Mouse (Mus musculus) sigmoid colon, adult 10 weeks (tissue): ENCODE results near the gene Olfr365. TPM values are rescaled to one million over a fixed set of nuclear protein-coding genes. Genes with fewer than 3 reads are reported as not detected.

Experiments used
- polyA plus RNA-seq: library from polyadenylated mRNA; stranded (reverse); fragments of 350-450 nt; fragmentation: Illumina TruSeq; extraction: RNeasy Lipid Tissue Mini Kit (QIAGEN cat#74804); gene quantifications from one replicate; pipeline ENCODE4 v1.2.3, GENCODE M21; 2014; ENCODE audit warnings: low read depth, low replicate concordance

Olfr365 gene
- not detected for polyA plus RNA-seq

GRCm38 (mm10) chr2:37187898-37188297, at the start of gene Olfr365:
Gene Olfr365, plus strand, starts transcription at chr2:37188198.

GRCm38 (mm10) chr2:37139022-37139421, 49.0 kb upstream of the Olfr365 start, which contains the start of gene Olfr364-ps1:
Gene Olfr364-ps1, plus strand, starts transcription at chr2:37139322.

GRCm38 (mm10) chr2:37211274-37211673, 23.3 kb downstream of the Olfr365 start, which contains the start of gene Olfr366:
Gene Olfr366, plus strand, starts transcription at chr2:37211574.

Other genes starting within 250 kb of the Olfr365 start
- not detected for gene Olfr357, start 194.4 kb upstream of the Olfr365 start, polyA plus RNA-seq
- not detected for gene Olfr358, start 178.9 kb upstream of the Olfr365 start, polyA plus RNA-seq
- not detected for gene Olfr360, start 122.5 kb upstream of the Olfr365 start, polyA plus RNA-seq
- gene Olfr361, start 98.9 kb upstream of the Olfr365 start, polyA plus RNA-seq = not detected
- not detected for gene Olfr362, start 70.3 kb upstream of the Olfr365 start, polyA plus RNA-seq
- not detected for gene Olfr364-ps1, start 48.9 kb upstream of the Olfr365 start, polyA plus RNA-seq
- gene Olfr366, start 23.4 kb downstream of the Olfr365 start, polyA plus RNA-seq = not detected
- gene Olfr368, start 138.3 kb downstream of the Olfr365 start, polyA plus RNA-seq = not detected
- 98.2 TPM for gene Pdcl, start 171.1 kb downstream of the Olfr365 start, polyA plus RNA-seq
- gene Rc3h2, start 234.7 kb downstream of the Olfr365 start, polyA plus RNA-seq = 60.8 TPM